Mouse (Mus musculus) adrenal gland, postnatal 14 days (tissue): ENCODE data around the gene Kctd10. TPM values are rescaled to one million over a fixed set of nuclear protein-coding genes. Genes with fewer than 3 reads are reported as not detected.

Experiments used
- DNase-seq: peaks from one replicate; pipeline ENCODE4 v3.0.0; 2021; ENCODE audit warnings: mixed read lengths
- total RNA-seq: library from RNA; stranded (reverse); gene quantifications from 2 replicates; pipeline ENCODE4 v1.2.3, GENCODE M21; 2021

Kctd10 gene
- total RNA-seq, 1 experiment from 2014 or later, result 65.5 TPM

DNA sequence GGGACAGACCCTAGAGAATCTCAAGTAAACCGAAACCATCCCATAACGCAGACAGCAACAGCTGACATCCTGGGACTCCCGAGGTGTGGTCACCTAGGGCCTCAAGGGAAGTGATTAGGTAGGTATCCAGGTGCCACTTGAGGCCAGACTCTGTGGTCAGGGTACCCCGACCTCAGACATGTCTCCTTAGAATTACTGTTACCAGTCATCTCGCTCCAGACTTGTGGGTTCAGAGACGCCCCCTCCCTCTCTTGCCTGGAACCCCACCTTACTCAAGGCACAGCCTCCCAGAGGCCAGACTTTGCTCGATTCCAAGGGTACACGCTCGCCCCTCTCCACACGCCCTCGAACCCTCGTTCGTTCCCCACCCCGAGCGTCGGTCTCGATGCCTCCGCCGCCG lies 545 bp downstream of the Kctd10 start:
- DNase-seq, result no peak

DNA sequence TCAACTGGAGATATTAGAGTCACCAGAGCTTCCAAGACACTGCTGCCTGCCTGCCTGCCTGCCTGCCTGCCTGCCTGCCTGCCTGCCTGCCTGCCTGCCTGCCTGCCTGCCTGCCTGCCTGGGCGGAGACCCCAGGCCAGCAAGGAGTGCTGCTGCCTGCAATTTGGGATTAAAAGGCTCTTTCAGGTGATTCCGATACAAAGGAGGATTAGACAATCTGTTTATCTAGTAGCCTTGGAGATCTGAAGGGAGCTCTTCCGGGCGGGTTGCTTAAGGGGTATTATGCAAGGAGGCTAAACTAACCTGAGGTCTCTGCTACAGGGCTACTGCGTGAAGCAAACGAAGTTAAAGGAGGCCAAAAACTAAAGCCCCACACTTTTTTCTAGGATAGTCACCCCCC lies 1.4 kb downstream of the Kctd10 start:
- no peak for DNase-seq

DNA sequence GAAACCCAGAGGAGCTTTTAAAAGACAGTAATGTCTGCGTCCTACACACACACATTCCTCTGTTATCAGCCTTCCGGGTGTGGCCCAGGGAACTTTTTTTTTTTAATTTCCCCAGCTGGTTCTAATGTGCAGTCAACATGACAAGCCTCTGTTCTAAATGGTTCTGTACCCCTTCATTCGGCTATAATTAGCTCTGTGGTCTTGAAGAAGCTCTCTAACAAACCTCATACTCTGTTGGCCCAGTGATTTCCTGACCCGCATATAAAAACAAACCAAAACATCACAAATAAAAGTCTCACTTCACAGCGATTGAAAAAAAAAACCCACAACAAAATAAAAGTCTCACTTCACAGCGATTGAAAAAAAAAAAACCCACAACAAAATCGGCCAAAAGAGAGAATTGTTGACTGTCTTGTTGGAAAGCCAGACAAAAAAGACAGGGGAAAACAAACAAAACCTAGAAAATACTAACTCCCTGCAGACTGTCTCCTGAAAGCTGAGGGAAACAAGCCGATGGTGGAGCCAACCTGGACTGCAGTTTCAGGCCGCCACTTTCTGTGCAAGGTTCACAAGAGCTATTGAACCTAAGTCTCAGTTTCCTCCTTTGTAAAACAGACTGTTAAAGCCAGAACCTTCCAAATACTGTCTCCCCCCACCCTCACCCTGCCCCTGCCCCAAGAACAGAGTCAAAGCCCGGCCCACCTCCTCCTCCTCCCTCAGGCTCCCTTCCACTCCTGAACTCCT lies 2.0 kb downstream of the Kctd10 start:
- no peak for DNase-seq

GRCm38 (mm10) chr5:114374409-114375213 lies 5.7 kb downstream of the Kctd10 start:
- DNase-seq, result no peak

GRCm38 (mm10) chr5:114373581-114373980 lies 6.7 kb downstream of the Kctd10 start:
- DNase-seq, result no peak

DNA sequence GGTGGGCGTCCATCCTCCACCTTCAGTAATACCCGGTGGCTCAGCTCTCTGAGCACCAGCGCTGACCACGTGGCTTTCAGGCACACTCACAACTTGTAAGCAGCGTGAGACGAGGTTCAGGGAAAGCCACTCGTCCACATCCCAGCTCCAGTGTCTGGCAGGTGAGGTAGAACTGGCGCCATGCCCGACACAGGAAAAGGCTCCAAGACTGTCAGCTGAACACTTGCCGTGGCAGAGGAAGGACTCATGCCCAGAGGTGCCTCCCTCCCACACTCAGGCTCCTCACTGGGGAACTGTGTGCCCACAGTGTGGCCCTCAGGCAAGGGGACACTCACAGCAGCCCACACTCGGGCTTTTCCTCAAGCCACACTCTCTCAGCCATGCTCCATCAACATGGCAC lies 7.1 kb downstream of the Kctd10 start:
- no peak for DNase-seq

DNA sequence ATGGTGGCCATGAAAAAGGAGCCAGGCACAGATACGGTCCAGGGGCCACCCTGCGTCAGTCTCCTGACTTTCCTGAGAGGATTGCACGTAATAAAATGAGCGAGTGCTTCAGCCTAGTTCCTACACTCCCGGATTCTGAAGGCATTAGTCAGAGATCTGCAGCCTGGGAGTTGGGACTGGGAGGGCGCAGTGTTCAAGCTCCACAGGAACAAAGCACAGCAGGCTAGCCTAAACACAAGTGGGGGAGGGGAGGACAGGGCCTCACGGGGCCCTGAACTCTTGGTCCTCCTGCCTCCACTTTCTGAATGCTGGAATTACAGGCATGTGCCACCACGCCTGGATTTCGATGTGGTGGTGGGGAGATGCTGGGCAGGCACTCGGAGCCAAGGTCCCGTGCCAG lies 7.7 kb downstream of the Kctd10 start:
- DNase-seq, result no peak

- no peak for DNase-seq
Observed at GRCm38 (mm10) chr5:114371731-114372473, 8.4 kb downstream of the Kctd10 start.

DNA sequence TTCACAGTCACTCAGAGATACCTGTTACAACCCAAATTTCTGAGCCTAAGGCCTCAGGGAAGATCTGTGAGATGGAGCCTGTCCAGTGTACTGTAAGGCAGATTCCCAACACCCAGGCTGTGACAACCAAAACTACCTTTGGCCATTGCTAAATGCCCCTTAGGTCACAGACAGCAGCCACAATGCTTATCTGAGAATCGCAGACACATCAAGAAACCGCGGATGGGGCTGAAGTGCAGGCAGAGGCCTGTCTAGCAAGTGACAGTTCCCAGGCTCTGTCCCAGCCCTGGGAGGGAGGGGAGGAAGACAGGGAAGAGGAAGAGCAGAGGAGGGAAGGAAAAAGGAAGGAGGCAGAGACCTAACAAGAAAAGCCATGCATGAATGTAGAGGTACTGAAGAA lies 9.0 kb downstream of the Kctd10 start:
- DNase-seq, result no peak

DNA sequence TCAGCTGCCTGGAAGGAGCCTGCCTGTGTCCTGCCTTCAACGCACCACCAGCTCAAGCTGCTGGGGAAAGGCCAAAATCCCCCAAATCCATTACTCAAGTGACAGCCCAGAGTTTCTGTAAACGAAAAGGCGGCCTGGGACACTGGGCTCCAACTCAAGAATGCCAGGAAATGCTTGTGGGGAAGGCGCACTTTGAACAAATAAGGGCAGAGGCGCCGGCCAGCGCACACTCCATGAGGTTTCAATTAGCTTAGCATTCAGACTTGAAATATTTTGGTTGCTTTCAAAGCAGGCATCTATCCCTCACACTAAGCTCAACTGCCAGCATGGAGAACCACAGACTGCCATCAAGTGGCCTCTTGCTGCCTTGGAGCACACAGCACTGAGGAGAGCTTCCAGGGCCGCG lies 9.9 kb downstream of the Kctd10 start:
- peak; percentile 67 for DNase-seq

DNA sequence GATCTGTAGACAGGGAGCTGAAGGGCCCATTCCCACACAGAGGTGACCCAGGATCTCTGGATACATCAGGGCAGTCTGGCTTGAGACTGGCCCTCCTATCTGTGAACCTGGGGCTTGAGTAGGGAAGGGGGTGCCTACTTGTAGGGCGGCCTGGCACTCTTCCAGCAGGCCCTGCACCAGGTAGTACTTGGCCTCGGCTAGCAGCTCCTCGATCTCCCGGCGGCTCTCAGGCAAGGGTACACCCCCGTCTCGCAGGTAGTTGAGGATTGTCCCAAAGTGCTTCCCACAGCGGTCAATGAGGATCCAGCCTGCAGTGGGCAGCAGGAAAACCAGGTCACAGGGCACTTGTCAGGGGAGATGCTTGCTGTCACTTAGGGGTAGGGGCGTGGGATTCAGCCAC lies 10.4 kb downstream of the Kctd10 start:
- no peak for DNase-seq

GRCm38 (mm10) chr5:114368803-114369496 lies 11.4 kb downstream of the Kctd10 start:
- no peak for DNase-seq

DNA sequence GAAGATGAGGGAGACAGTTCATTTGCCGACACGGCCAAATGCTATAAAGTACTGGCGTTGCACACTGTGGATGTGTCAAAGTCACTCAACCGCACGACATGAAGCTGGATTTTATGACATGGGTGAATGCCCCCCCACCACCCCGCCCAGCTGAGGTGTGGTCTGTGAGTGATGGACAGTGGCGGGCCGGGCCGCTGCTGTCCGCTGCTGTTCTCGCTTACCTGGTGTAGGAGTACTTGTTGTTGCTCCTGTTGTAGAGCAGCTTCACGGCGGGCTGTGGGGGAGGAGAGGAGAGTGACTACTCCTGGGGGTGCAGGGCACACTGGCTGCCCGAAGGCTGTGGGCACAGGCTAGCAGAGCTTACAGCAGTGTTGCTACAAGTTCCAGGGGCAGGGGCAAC lies 12.2 kb downstream of the Kctd10 start:
- no peak for DNase-seq

DNA sequence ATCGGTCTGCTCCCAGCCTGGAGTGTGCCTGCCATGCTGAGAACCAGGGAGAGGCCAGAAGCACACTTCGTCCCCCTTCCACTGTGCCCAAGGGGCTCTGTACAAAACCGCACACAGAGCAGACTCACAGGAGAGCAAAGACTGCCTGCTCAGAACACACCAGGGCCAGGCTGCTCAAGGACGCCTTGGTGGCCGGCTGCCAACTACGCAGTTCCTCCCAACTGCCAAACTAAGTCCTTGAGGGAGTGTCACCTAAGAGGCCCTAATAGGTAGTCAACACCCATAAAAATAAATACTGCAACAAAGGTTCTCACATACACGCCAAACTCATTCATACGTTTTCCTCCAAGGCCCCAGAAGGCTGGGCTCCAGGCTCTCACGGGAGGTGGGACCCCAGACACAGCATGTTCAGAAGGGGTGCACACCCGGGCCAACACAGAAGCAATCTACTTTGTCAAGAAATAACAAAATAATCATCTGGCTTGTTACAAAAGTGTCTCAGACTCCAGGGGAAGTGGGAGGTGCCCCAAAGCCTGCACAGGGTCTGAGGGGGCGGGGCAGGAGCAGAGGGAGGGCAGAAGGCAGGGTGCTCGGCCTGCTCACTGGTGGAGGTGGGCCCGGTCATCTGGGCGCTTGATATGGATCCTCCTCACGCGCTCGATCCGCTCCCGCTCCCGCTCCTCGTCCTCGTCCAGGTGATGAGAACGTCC lies 15.1 kb downstream of the Kctd10 start:
- peak; percentile 77 for DNase-seq

DNA sequence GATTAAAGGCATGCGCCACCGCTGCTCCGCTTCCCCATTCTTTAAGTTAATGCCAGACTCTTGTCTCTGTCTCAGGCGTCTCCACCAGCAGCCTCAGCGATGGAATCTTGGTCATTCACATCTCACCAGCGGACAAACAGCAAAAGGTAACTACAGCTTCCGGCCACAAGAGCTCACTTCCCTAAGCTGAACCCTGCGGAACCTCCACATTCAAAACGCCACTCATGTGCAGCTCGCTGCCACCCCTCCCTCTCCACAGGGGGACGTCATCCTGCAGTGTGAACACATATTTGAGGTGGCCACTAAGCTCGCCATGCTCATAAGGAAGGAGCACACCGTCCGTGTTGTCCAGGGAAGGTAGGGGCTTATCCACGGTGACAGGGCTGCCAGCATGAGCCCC lies 19.3 kb downstream of the Kctd10 start:
- DNase-seq, result no peak

DNA sequence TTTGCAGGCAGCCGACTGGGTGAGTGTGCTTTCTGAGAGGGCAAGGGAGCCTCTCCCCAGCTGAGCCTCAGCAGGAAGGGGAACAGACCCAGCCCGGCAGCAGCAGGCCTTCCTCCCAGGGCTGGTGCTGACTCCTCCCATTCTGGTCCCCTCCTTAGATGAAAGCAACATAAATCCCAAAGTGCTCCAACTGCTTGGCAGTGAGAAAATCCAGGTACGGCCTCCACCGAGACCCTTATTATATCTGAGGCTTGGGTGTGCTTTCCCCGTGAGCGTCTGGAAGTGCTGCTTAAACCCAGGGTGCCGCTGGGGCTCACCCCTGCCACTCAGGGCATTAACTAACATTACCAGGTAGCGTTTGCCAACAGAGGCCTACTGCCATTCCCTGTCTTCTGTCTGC lies 20.7 kb downstream of the Kctd10 start:
- DNase-seq, result no peak

DNA sequence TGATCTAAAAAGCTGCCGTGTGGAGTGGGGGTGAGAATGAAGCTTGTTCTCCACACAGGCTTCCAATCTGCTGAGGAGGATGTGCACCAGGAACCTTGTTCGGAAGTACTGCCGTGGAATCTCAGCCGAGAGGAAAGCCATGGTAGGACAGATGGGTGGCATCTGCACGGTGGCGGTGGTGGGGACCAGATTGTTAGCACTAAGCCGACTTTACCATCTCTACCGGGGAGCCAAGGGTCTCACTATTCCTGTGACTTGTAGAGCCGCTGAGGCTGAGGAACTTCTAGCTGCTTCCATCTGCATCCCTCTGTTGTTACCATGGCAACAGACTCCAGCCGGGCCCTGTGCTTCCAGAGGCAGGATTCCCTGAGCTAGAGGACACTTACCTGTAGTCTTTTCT lies 21.5 kb downstream of the Kctd10 start:
- DNase-seq, result no peak

- DNase-seq, result no peak
Observed at GRCm38 (mm10) chr5:114356936-114357751, 23.2 kb downstream of the Kctd10 start.

- DNase-seq, result peak; percentile 90
Observed at GRCm38 (mm10) chr5:114356250-114356935, 23.9 kb downstream of the Kctd10 start.

GRCm38 (mm10) chr5:114351490-114351889 lies 28.8 kb downstream of the Kctd10 start:
- DNase-seq, result no peak
